Mouse (Mus musculus) hindbrain, embryonic 10.5 days (tissue): ENCODE results near the gene Zfp964. TPM values are rescaled to one million over a fixed set of nuclear protein-coding genes. Genes with fewer than 3 reads are reported as not detected.
A peak's percentile ranks its signal among the peaks of the same experiment; 100 is the strongest.
"Not testable (repeated sequence)": the region's sequence is repeated elsewhere in the genome, so short reads cannot be mapped to it uniquely, and the experiment has no call there.

Experiments
- DNase-seq: peaks from one replicate; pipeline ENCODE4 v3.0.0-alpha.2; 2017; ENCODE audit warnings: low spot score
- H3K27ac ChIP-seq: fragments of 300-500 bp; sonication (generic); 2 replicates; pipeline ENCODE4 v1.5.1; 2016; ENCODE audit warnings: mild to moderate bottlenecking, moderate library complexity
- H3K27me3 ChIP-seq: fragments of 300-500 bp; sonication (generic); 2 replicates; pipeline ENCODE4 v1.6.1; 2016; ENCODE audit warnings: mild to moderate bottlenecking; ENCODE audit not compliant: poor library complexity, insufficient read depth, severe bottlenecking
- H3K36me3 ChIP-seq: fragments of 300-500 bp; sonication (generic); 2 replicates; pipeline ENCODE4 v1.6.1; 2016; ENCODE audit warnings: mild to moderate bottlenecking, moderate library complexity
- H3K4me1 ChIP-seq: fragments of 300-500 bp; sonication (generic); replicated peaks from 2 replicates; pipeline ENCODE4 v1.6.1; 2016; ENCODE audit warnings: mild to moderate bottlenecking
- H3K4me3 ChIP-seq: fragments of 300-500 bp; sonication (generic); 2 replicates; pipeline ENCODE4 v1.5.1; 2016; ENCODE audit warnings: mild to moderate bottlenecking, moderate library complexity
- H3K9me3 ChIP-seq: fragments of 300-500 bp; sonication (generic); 2 replicates; pipeline ENCODE4 v1.6.1; 2016; ENCODE audit warnings: mild to moderate bottlenecking, moderate library complexity
- WGBS: fragments of 180-500 bp; shearing (Covaris S2); methylation state at CpG from one replicate; pipeline ENCODE4 v1.1.7; 2016; 5-methylcytosine and 5-hydroxymethylcytosine counted together
- polyA plus RNA-seq: library from polyadenylated mRNA; unstranded; fragments of >200 nt; fragmentation: Nextera tagmentation; extraction: Ambion mirVana; gene quantifications from 2 replicates; pipeline ENCODE4 v1.2.1, GENCODE M21; 2016

The Zfp964 gene
- polyA plus RNA-seq: 2.3 and 2.8 TPM in 2 replicates

DNA sequence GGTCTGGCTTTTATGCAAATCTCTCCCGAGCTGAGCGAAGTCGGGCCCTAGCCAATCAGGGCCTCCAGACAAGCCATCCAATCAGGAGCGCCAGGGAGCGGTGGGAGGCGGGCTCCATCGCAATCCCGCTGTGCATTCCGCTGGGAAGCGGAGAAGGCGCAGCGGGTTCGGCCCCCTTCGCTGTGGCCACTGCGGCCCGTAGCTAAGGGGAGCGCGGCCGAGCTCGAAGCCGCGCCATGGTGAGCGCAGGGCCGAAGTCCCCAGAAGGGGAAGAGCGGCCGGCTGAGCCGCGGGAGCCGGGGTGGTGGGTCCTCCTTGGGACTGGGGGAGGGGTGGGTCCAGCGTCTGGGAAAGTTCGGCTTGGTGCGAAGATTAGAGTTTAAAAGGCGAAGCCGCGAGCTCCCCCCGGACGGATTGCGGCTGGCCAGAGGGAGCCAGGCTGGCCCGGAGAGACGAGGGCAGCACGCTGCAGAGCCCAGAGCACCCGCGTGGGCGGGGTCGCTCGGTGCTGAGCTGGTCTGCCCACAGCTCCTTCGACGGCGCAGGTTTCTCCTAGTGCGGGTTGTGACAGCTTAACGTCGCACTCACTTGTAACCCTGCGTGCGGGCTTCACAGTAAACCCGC lies at the start of gene Zfp964:
Gene Zfp964 (plus strand): TSS at position 122 of the 624 bp plus-strand sequence.
- H3K27ac ChIP-seq: peak within 1 kb of the TSS; percentile 94
- WGBS: under 1% methylated on average over 55 of the region's 55 CpGs
- H3K4me1 ChIP-seq: peaks cover 11% of the 10 kb centered on the region
- H3K4me3 ChIP-seq: peak within 1 kb of the TSS; percentile 66
- H3K27me3 ChIP-seq: peaks cover 10% of the 10 kb centered on the region
- H3K9me3 ChIP-seq: peaks cover 10% of the 10 kb centered on the region; the same call in 1 of the 2 replicates
- DNase-seq: peak; percentile 95
- H3K36me3 ChIP-seq: peaks cover 5% of the 10 kb centered on the region

DNA sequence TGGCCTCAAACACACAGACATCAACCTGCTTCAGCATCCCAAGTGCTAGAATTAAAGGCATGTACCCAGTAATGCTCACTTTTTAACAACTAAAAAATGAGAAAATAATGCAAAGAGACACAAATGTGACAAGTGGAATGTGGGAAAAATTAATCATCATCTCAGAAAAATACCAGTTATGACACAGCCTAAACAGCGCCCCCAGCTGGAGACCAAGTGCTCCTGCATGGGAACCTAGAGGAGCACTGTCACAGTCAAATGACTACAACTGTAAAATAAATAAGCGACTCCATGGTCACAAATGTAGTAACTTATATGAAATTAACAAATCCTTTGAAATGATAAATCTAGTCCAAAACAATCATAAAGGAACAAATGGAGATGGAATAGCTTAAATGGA lies 39.6 kb upstream of the Zfp964 start:
- Histone ChIP-seq H3K4me3 (no peak overlapping the region), H3K27ac (no peak overlapping the region), H3K9me3 (no peaks in the 10 kb centered on the region), H3K36me3 (peaks cover 99% of the 10 kb centered on the region), H3K4me1 (no peaks in the 10 kb centered on the region), H3K27me3 (no peaks in the 10 kb centered on the region)
- 57% methylated on average over 2 of the region's 2 CpGs for WGBS
- no peak for DNase-seq

DNA sequence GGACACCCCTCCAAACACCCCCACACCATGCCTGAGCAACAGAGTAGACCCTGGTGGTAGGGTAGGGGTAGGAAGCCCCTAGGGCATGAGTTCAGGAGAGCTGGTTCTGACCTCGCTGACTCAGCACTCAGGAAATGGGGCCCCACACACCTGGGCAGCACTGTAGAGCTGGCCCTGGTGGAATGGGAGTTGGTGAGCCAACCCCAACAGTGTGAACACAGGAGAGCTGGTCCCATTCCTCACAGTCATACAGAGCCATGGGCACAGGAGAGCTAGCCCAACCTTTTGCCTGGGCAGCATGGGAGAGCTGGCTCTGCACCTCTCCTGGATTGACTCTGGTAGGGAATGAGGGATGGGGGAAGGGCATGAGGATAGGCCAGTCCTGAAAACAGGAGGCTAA lies 36.2 kb upstream of the Zfp964 start:
- H3K4me1 ChIP-seq: no peaks in the 10 kb centered on the region
- no peak overlapping the region for H3K4me3 ChIP-seq
- H3K27me3 ChIP-seq: no peaks in the 10 kb centered on the region
- WGBS: 83% methylated on average over 1 of the region's 1 CpGs
- no peak for DNase-seq
- peaks cover 79% of the 10 kb centered on the region for H3K36me3 ChIP-seq
- no peak overlapping the region for H3K27ac ChIP-seq
- no peaks in the 10 kb centered on the region for H3K9me3 ChIP-seq

DNA sequence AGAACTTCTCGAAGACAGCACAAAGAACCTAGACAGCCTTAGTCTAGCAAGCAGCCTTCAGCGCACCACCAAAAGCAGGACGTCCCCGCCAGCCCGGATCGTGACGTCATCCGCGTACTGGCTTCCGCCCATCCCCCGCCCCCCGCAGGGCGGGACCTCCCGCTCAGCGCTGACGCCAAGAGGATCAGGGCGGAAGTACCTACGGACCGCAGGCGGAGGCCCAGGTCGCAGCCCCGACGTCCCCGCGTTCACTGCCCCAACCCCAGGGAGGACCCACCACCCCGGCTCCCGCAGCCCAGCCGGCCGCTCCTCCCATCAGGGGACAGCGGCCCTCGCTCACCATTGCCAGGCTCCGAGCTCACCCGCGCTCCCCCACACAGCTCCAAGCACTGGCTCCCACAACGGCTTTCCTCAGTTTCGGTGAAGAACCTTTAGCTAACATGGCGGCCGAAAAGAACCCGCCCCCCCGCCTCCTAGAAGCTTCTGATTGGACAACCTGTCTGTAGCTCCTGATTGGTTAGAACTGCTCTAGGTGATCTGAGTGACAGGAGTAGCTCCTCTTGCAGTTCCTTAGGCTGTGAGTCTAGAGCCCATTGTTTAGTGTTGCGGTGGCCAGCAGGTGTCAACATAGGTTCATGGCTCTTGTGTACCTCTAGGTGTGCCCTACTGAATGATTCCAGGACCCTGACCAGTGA lies 29.0 kb upstream of the Zfp964 start, which contains the start of gene Zfp868:
Gene Zfp868 (minus strand): TSS at position 454 of the 695 bp plus-strand sequence.
- H3K4me3 ChIP-seq: peak within 1 kb of the TSS; percentile 80
- WGBS: under 1% methylated on average over 41 of the region's 41 CpGs
- H3K9me3 ChIP-seq: 0 out of 2 replicates have a peak, but pooled peaks cover 5% of the 10 kb centered on the region
- peak within 1 kb of the TSS; percentile 100 for H3K27ac ChIP-seq
- DNase-seq: peak; percentile 97
- no peaks in the 10 kb centered on the region for H3K27me3 ChIP-seq
- peaks cover 11% of the 10 kb centered on the region for H3K4me1 ChIP-seq
- peaks cover 16% of the 10 kb centered on the region; the same call in 1 of the 2 replicates for H3K36me3 ChIP-seq

DNA sequence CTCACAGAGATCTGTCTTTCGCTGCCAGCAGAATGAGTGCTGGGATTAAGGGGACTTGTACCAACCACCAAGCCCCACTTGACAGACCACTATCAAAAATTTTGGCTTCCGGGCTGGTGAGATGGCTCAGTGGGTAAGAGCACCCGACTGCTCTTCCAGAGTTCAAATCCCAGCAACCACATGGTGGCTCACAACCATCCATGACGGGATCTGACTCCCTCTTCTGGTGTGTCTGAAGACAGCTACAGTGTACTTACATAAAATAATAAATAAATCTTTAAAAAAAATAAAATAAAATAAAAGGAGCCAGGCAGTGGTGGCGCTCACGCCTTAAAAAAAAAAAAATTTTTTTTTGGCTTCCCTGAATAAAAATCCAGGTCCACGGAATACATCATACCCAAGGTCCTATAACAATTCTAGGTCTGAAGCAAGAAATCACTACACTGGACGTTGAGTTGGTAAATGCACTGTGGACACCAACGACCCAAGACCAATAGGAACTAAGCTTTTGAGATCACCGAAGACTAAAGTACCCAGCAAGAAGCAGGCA lies 396 bp upstream of the Zfp964 start:
- no peak for DNase-seq
- 0 out of 2 replicates have a peak, but pooled peaks cover 3% of the 10 kb centered on the region for H3K36me3 ChIP-seq
- H3K4me1 ChIP-seq: peaks cover 11% of the 10 kb centered on the region
- H3K27ac ChIP-seq: peak overlapping the region; percentile 94
- WGBS: 47% methylated on average over 10 of the region's 10 CpGs
- H3K9me3 ChIP-seq: 0 out of 2 replicates have a peak, but pooled peaks cover 5% of the 10 kb centered on the region
- H3K27me3 ChIP-seq: peaks cover 10% of the 10 kb centered on the region
- peak overlapping the region; percentile 66 for H3K4me3 ChIP-seq

DNA sequence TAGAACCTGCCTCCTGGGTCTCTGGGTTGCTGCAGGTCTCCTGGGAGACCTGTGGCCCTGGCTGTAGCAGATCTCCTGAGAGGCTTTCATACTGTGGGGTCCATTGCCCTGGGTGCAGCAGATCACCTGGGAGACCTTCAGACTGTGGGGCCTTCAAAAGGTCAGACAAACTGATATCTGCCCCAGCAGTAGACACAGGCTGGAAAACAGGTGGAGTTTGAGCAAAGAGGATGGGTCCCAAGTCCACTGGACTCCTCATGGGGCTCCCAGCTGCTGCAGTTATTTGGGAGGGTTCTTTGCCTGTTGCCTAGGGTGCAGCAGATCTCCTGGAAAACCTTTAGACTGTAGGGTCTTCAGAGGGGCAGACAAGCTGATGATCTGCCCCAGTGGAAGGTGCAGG lies 7.0 kb downstream of the Zfp964 start:
- DNase-seq: no peak
- H3K4me3 ChIP-seq: no peak overlapping the region

DNA sequence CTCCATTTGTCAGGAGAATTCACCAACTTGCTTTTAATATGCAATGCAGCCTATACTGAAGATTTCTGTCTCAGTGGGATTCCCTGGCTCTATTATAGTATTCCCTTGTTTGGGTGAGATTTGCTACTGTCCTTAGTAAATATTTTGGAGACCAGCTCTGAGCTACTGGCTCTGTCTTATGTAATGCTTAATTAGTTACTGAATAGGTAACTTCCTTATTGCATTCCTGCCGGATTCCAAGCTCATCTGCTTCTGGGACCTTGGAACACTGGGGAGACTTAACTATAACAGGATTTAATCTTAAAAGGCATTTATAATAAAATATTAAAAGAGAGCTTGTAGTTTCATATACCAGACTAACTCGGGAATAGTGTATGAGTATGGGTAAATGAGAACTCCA lies 10.8 kb downstream of the Zfp964 start:
- WGBS: 82% methylated on average over 2 of the region's 2 CpGs
- not testable (repeated sequence) for H3K27me3 ChIP-seq, H3K27ac ChIP-seq, H3K4me3 ChIP-seq, H3K4me1 ChIP-seq, DNase-seq
- H3K9me3 ChIP-seq: peaks cover 18% of the 10 kb centered on the region
- H3K36me3 ChIP-seq: peaks cover 39% of the 10 kb centered on the region

More for the DNA sequence above, 7.0 kb downstream of the Zfp964 start:
- H3K27me3 ChIP-seq: peaks cover 1% of the 10 kb centered on the region; the same call in 1 of the 2 replicates
- H3K9me3 ChIP-seq: peaks cover 20% of the 10 kb centered on the region
- no peaks in the 10 kb centered on the region for H3K4me1 ChIP-seq
- no peak overlapping the region for H3K27ac ChIP-seq
- peaks cover 50% of the 10 kb centered on the region for H3K36me3 ChIP-seq

DNA sequence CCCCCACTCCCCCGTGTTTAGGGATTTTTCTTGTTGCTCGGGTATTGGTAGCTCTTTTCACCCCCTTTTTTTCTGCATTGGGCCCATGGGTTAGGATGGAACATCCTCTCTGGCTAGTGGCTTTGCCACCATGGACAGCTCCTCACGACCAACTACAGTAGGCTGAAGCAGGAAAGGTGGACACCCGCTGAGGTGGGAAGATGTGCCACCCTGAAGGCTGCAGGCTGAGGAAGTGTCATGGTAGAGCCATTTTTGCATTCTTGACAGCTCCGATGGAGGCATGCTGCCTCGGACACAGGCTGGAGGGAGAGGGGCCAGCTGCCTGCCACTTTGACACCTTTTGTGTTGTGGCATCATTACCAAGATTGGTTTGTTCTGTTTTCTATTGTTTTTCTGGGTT lies 47.5 kb downstream of the Zfp964 start:
- peaks cover 52% of the 10 kb centered on the region for H3K36me3 ChIP-seq
- no peak overlapping the region for H3K4me3 ChIP-seq
- WGBS: 73% methylated on average over 6 of the region's 6 CpGs
- no peaks in the 10 kb centered on the region for H3K4me1 ChIP-seq
- no peaks in the 10 kb centered on the region for H3K27me3 ChIP-seq
- no peak overlapping the region for H3K27ac ChIP-seq
- no peak for DNase-seq
- H3K9me3 ChIP-seq: peaks cover 16% of the 10 kb centered on the region; the same call in 1 of the 2 replicates

DNA sequence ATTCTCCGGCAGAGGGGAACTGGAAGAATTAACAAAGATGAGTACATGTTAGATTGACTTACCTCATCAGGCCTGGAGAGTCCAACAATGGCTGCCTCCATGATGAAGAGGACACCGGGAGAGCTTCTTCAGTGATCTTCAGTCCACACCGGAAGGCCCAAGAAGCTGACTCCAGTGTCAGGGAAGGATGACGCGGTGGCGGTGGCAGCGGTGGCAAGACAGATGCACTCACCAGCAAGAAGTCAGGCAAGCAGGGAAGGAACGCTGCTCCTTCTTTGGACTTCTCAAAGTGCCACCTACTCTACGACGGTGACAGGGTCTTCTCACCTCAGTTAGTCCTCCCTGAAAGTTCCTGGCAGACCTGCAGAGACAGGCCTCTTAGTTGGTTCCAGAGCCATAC lies 56.3 kb downstream of the Zfp964 start, which contains the start of gene Zfp869:
Gene Zfp869 (minus strand): TSS at position 101 of the 400 bp plus-strand sequence.
- not testable (repeated sequence) for DNase-seq, H3K4me3 ChIP-seq, H3K27me3 ChIP-seq, H3K27ac ChIP-seq
- H3K9me3 ChIP-seq: peaks cover 15% of the 10 kb centered on the region; the same call in 1 of the 2 replicates
- WGBS: 98% methylated on average over 10 of the region's 10 CpGs
- H3K36me3 ChIP-seq: peaks cover 81% of the 10 kb centered on the region
- peaks cover 12% of the 10 kb centered on the region for H3K4me1 ChIP-seq

DNA sequence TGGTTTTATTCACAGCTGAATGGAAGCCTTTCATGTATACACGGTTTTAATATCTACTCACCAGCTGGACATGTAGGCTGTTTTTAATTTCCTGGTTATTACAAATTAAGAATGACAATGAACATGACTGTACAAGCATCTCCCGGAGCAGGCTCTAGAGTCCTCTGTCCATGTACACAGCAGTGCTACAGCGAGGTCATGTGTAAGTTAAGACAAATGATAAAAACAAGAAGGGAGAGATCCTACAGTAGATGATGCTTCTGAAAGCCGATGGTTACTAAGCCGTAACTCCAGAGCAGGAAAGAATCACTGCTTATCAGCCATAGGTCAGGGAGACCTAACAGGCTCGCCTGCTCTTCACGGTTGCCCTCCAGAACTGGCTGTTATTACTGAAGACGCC lies 59.2 kb downstream of the Zfp964 start:
- Histone ChIP-seq H3K9me3 (0 out of 2 replicates have a peak, but pooled peaks cover 4% of the 10 kb centered on the region), H3K27me3 (no peaks in the 10 kb centered on the region), H3K36me3 (peaks cover 52% of the 10 kb centered on the region), H3K27ac (no peak overlapping the region), H3K4me3 (no peak overlapping the region), H3K4me1 (peaks cover 18% of the 10 kb centered on the region)
- 95% methylated on average over 8 of the region's 8 CpGs for WGBS
- no peak for DNase-seq

DNA sequence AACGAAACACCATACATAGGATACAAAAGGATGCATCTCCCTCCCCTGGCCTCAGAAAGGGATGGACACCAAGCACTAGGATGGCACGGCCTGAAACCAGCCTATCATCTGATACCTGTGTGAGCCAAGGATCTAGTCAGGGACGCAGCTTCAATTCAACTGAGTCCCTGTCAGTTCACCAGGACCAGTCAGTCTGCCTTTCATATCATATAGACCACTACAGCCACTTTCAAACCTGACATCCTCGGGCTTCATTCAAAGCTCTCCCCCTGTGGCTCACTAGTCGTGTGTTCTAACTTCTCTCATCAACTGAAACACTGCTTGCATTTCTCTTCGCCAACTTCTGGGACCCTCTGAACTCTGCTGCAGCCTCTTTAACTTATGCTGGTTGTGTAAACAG lies 61.1 kb downstream of the Zfp964 start:
- Histone ChIP-seq H3K4me3 (peak overlapping the region; percentile 84), H3K27me3 (no peaks in the 10 kb centered on the region), H3K27ac (no peak overlapping the region), H3K36me3 (peaks cover 34% of the 10 kb centered on the region), H3K9me3 (no peaks in the 10 kb centered on the region), H3K4me1 (peaks cover 18% of the 10 kb centered on the region)
- DNase-seq: no peak
- WGBS: 82% methylated on average over 6 of the region's 6 CpGs
